Mouse (Mus musculus) kidney, postnatal 0 days (tissue): ENCODE measurements around the gene Marco. TPM values are rescaled to one million over a fixed set of nuclear protein-coding genes. Genes with fewer than 3 reads are reported as not detected.

ENCODE experiments used
- ATAC-seq: fragments of 200-750 bp; cut with Nextera tagmentation; replicated peaks from 2 replicates; pipeline ENCODE4 v1.8.0; 2017; ENCODE audit warnings: low read depth, moderate number of reproducible peaks, moderate TSS enrichment, moderate library complexity; ENCODE audit not compliant: low FRiP score
- DNase-seq: peaks from one replicate; pipeline ENCODE4 v3.0.0-alpha.2; 2016; ENCODE audit warnings: low spot score
- H3K27ac ChIP-seq: fragments of 300-500 bp; sonication (generic); 2 replicates; pipeline ENCODE4 v1.5.1; 2014; ENCODE audit warnings: mild to moderate bottlenecking
- H3K27me3 ChIP-seq: fragments of 300-500 bp; sonication (generic); 2 replicates; pipeline ENCODE4 v1.6.1; 2014; ENCODE audit warnings: low read length, mixed read lengths; ENCODE audit not compliant: insufficient read depth
- H3K36me3 ChIP-seq: fragments of 300-500 bp; sonication (generic); 2 replicates; pipeline ENCODE4 v1.6.1; 2014; ENCODE audit warnings: low read length, mixed read lengths; ENCODE audit not compliant: insufficient read depth
- H3K4me1 ChIP-seq: fragments of 300-500 bp; sonication (generic); replicated peaks from 2 replicates; pipeline ENCODE4 v1.6.1; 2014; ENCODE audit warnings: antibody characterized with exemption, low read length, mixed read lengths; ENCODE audit not compliant: insufficient read depth
- H3K4me2 ChIP-seq: fragments of 300-500 bp; sonication (generic); 2 replicates; pipeline ENCODE4 v1.6.1; 2014; ENCODE audit warnings: mild to moderate bottlenecking, low read length, moderate library complexity, mixed read lengths
- H3K4me3 ChIP-seq: fragments of 300-500 bp; sonication (generic); replicated peaks from 2 replicates; pipeline ENCODE4 v1.5.1; 2014; ENCODE audit warnings: low read depth, low read length
- H3K9ac ChIP-seq: fragments of 300-500 bp; sonication (generic); 2 replicates; pipeline ENCODE4 v1.6.1; 2014; ENCODE audit warnings: low read depth, low read length
- H3K9me3 ChIP-seq: fragments of 300-500 bp; sonication (generic); replicated peaks from 2 replicates; pipeline ENCODE4 v1.6.1; 2016; ENCODE audit warnings: low read length, inconsistent platforms, mixed read lengths
- CTCF ChIP-seq: IDR thresholded peaks from 2 replicates; pipeline ENCODE4 v1.5.1; 2016; ENCODE audit warnings: antibody characterized with exemption, low read depth, mild to moderate bottlenecking, moderate library complexity
- WGBS: fragments of 180-500 bp; shearing (Covaris S2); extraction: QIAGEN DNeasy Blood & Tissue Kit; methylation state at CpG from one replicate; pipeline ENCODE4 v1.1.7; 2014; 5-methylcytosine and 5-hydroxymethylcytosine counted together
- polyA plus RNA-seq: library from polyadenylated mRNA; unstranded; fragments of >200 nt; fragmentation: Nextera tagmentation; extraction: Ambion mirVana; gene quantifications from 2 replicates; pipeline ENCODE4 v1.2.1, GENCODE M21; 2015

Marco gene
- polyA plus RNA-seq, 1 experiment from 2014 or later: not detected

GRCm38 (mm10) chr1:120425587-120425986 lies 79.2 kb downstream of the Marco start:
- 59% methylated on average over 8 of the region's 8 CpGs for WGBS
- no peaks in the 10 kb centered on the region for H3K4me1 ChIP-seq
- DNase-seq (no peak), ATAC-seq (no peak)
- H3K9ac ChIP-seq: no peak overlapping the region
- no peaks in the 10 kb centered on the region for H3K36me3 ChIP-seq
- H3K27ac ChIP-seq: no peak overlapping the region
- no peak for TF ChIP-seq CTCF
- no peak overlapping the region for H3K4me3 ChIP-seq
- no peaks in the 10 kb centered on the region for H3K9me3 ChIP-seq
- H3K4me2 ChIP-seq: no peak overlapping the region
- no peaks in the 10 kb centered on the region for H3K27me3 ChIP-seq

Other genes with a start within 250 kb of the Marco start
- 4.6 TPM in 2 replicates for gene Steap3, start 232.3 kb downstream of the Marco start, polyA plus RNA-seq
- gene C1ql2, start 164.4 kb downstream of the Marco start, polyA plus RNA-seq: 0.09 TPM in 1 of 2 replicates, not detected in the other
- not detected in 2 replicates for gene En1, start 97.4 kb upstream of the Marco start, polyA plus RNA-seq